Mouse (Mus musculus) embryonic facial prominence, embryonic 13.5 days (tissue): ENCODE measurements around the gene Ankib1. TPM values are rescaled to one million over a fixed set of nuclear protein-coding genes. Genes with fewer than 3 reads are reported as not detected.
"Not testable (repeated sequence)": the region's sequence is repeated elsewhere in the genome, so short reads cannot be mapped to it uniquely, and the experiment has no call there.

Experiments used
- ATAC-seq: fragments of 200-750 bp; cut with Nextera tagmentation; 2 replicates; pipeline ENCODE4 v1.8.0; 2017; ENCODE audit warnings: low read depth; ENCODE audit not compliant: insufficient number of reproducible peaks, insufficient read depth, low FRiP score, low TSS enrichment
- H3K27ac ChIP-seq: fragments of 300-500 bp; sonication (generic); 2 replicates; pipeline ENCODE4 v1.5.1; 2015; ENCODE audit warnings: moderate library complexity, mild to moderate bottlenecking, inconsistent platforms
- H3K27me3 ChIP-seq: fragments of 300-500 bp; sonication (generic); 2 replicates; pipeline ENCODE4 v1.6.1; 2015; ENCODE audit warnings: mild to moderate bottlenecking, inconsistent platforms
- H3K36me3 ChIP-seq: fragments of 300-500 bp; sonication (generic); 2 replicates; pipeline ENCODE4 v1.6.1; 2015; ENCODE audit warnings: mild to moderate bottlenecking, inconsistent platforms
- H3K4me1 ChIP-seq: fragments of 300-500 bp; sonication (generic); 2 replicates; pipeline ENCODE4 v1.6.1; 2015; ENCODE audit warnings: inconsistent platforms
- H3K4me2 ChIP-seq: fragments of 300-500 bp; sonication (generic); 2 replicates; pipeline ENCODE4 v1.6.1; 2015; ENCODE audit warnings: moderate library complexity, mild to moderate bottlenecking, inconsistent platforms
- H3K4me3 ChIP-seq: fragments of 300-500 bp; sonication (generic); 2 replicates; pipeline ENCODE4 v1.5.1; 2015; ENCODE audit warnings: mild to moderate bottlenecking, inconsistent platforms
- H3K9ac ChIP-seq: fragments of 300-500 bp; sonication (generic); 2 replicates; pipeline ENCODE4 v1.6.1; 2015; ENCODE audit warnings: mild to moderate bottlenecking, inconsistent platforms
- H3K9me3 ChIP-seq: fragments of 300-500 bp; sonication (generic); 2 replicates; pipeline ENCODE4 v1.6.1; 2016; ENCODE audit warnings: inconsistent platforms
- WGBS: fragments of 180-500 bp; shearing (Covaris S2); methylation state at CpG from one replicate; pipeline ENCODE4 v1.1.7; 2015; ENCODE audit warnings: mixed read lengths; 5-methylcytosine and 5-hydroxymethylcytosine counted together
- polyA plus RNA-seq: library from polyadenylated mRNA; unstranded; fragments of >200 nt; fragmentation: Nextera tagmentation; extraction: Ambion mirVana; gene quantifications from 2 replicates; pipeline ENCODE4 v1.2.1, GENCODE M21; 2015

Ankib1 gene
- polyA plus RNA-seq, 1 experiment from 2014 or later: 13.4 TPM

GRCm38 (mm10) chr5:3787548-3787947, 15.2 kb downstream of the Ankib1 start:
- Histone ChIP-seq H3K4me2 (no peak overlapping the region), H3K36me3 (no peaks in the 10 kb centered on the region), H3K9me3 (no peaks in the 10 kb centered on the region), H3K27me3 (no peaks in the 10 kb centered on the region), H3K9ac (no peak overlapping the region), H3K4me1 (no peaks in the 10 kb centered on the region), H3K27ac (no peak overlapping the region), H3K4me3 (no peak overlapping the region)
- 80% methylated on average over 4 of the region's 4 CpGs for WGBS
- ATAC-seq: no peak

- Histone ChIP-seq H3K9ac (no peak overlapping the region), H3K4me2 (no peak overlapping the region), H3K36me3 (no peaks in the 10 kb centered on the region), H3K27me3 (no peaks in the 10 kb centered on the region), H3K9me3 (no peaks in the 10 kb centered on the region), H3K4me1 (no peaks in the 10 kb centered on the region), H3K27ac (no peak overlapping the region), H3K4me3 (no peak overlapping the region)
- ATAC-seq: no peak
- WGBS: 55% methylated on average over 1 of the region's 1 CpGs
Measured at GRCm38 (mm10) chr5:3784751-3785496, 17.8 kb downstream of the Ankib1 start.

GRCm38 (mm10) chr5:3783947-3784681, 18.6 kb downstream of the Ankib1 start:
- no peak overlapping the region for H3K27ac ChIP-seq
- H3K9ac ChIP-seq: no peak overlapping the region
- H3K4me3 ChIP-seq: no peak overlapping the region
- H3K9me3 ChIP-seq: no peaks in the 10 kb centered on the region
- no peaks in the 10 kb centered on the region for H3K36me3 ChIP-seq
- 92% methylated on average over 2 of the region's 2 CpGs for WGBS
- ATAC-seq: no peak
- H3K4me2 ChIP-seq: no peak overlapping the region
- no peaks in the 10 kb centered on the region for H3K4me1 ChIP-seq
- H3K27me3 ChIP-seq: no peaks in the 10 kb centered on the region

GRCm38 (mm10) chr5:3782670-3783069, 20.1 kb downstream of the Ankib1 start:
- no peaks in the 10 kb centered on the region for H3K4me1 ChIP-seq
- no peak overlapping the region for H3K27ac ChIP-seq

GRCm38 (mm10) chr5:3772017-3772416, 30.7 kb downstream of the Ankib1 start:
- H3K27ac ChIP-seq: 0 out of 2 replicates have a peak overlapping the region, but pooled peaks have one; percentile 44
- 0 out of 2 replicates have a peak, but pooled peaks cover 3% of the 10 kb centered on the region for H3K4me1 ChIP-seq
- H3K36me3 ChIP-seq: no peaks in the 10 kb centered on the region
- H3K4me2 ChIP-seq: no peak overlapping the region
- H3K27me3 ChIP-seq: no peaks in the 10 kb centered on the region
- WGBS: 58% methylated on average over 3 of the region's 3 CpGs
- H3K4me3 ChIP-seq: no peak overlapping the region
- ATAC-seq: no peak
- no peaks in the 10 kb centered on the region for H3K9me3 ChIP-seq
- H3K9ac ChIP-seq: no peak overlapping the region

More at GRCm38 (mm10) chr5:3782670-3783069, 20.1 kb downstream of the Ankib1 start:
- H3K4me2 ChIP-seq: no peak overlapping the region
- H3K4me3 ChIP-seq: no peak overlapping the region
- ATAC-seq: no peak
- no peaks in the 10 kb centered on the region for H3K36me3 ChIP-seq
- no peak overlapping the region for H3K9ac ChIP-seq
- H3K9me3 ChIP-seq: no peaks in the 10 kb centered on the region
- H3K27me3 ChIP-seq: no peaks in the 10 kb centered on the region

GRCm38 (mm10) chr5:3771512-3771911, 31.2 kb downstream of the Ankib1 start:
- Histone ChIP-seq H3K9ac (no peak overlapping the region), H3K4me1 (0 out of 2 replicates have a peak, but pooled peaks cover 3% of the 10 kb centered on the region), H3K9me3 (no peaks in the 10 kb centered on the region), H3K27me3 (no peaks in the 10 kb centered on the region), H3K27ac (0 out of 2 replicates have a peak overlapping the region, but pooled peaks have one; percentile 44), H3K4me3 (no peak overlapping the region), H3K36me3 (peaks cover 5% of the 10 kb centered on the region; the same call in 1 of the 2 replicates), H3K4me2 (no peak overlapping the region)
- ATAC-seq: no peak
- WGBS: 74% methylated on average over 3 of the region's 3 CpGs

GRCm38 (mm10) chr5:3750536-3750935, 52.2 kb downstream of the Ankib1 start:
- ATAC-seq: not testable (repeated sequence)

GRCm38 (mm10) chr5:3732846-3733245, 69.9 kb downstream of the Ankib1 start:
- H3K36me3 ChIP-seq, H3K4me1 ChIP-seq, H3K27me3 ChIP-seq, H3K9me3 ChIP-seq, H3K9ac ChIP-seq, H3K4me3 ChIP-seq, ATAC-seq, H3K4me2 ChIP-seq, H3K27ac ChIP-seq: not testable (repeated sequence)
- WGBS: 96% methylated on average over 23 of the region's 24 CpGs

More at GRCm38 (mm10) chr5:3750536-3750935, 52.2 kb downstream of the Ankib1 start:
- H3K4me1 ChIP-seq, H3K27ac ChIP-seq, H3K27me3 ChIP-seq, H3K4me3 ChIP-seq, H3K4me2 ChIP-seq, H3K9ac ChIP-seq, H3K9me3 ChIP-seq: not testable (repeated sequence)
- H3K36me3 ChIP-seq: peaks cover 25% of the 10 kb centered on the region

- Histone ChIP-seq H3K4me1 (no peaks in the 10 kb centered on the region), H3K4me3 (no peak overlapping the region), H3K36me3 (peaks cover 10% of the 10 kb centered on the region; the same call in 1 of the 2 replicates), H3K27me3 (no peaks in the 10 kb centered on the region), H3K9me3 (no peaks in the 10 kb centered on the region), H3K27ac (no peak overlapping the region), H3K4me2 (no peak overlapping the region), H3K9ac (no peak overlapping the region)
- ATAC-seq: no peak
- 71% methylated on average over 5 of the region's 5 CpGs for WGBS
Measured at GRCm38 (mm10) chr5:3728820-3729219, 73.9 kb downstream of the Ankib1 start.

- Histone ChIP-seq H3K4me2 (no peak overlapping the region), H3K4me3 (no peak overlapping the region), H3K36me3 (peaks cover 20% of the 10 kb centered on the region), H3K4me1 (no peaks in the 10 kb centered on the region), H3K27me3 (no peaks in the 10 kb centered on the region), H3K9ac (no peak overlapping the region), H3K9me3 (no peaks in the 10 kb centered on the region), H3K27ac (no peak overlapping the region)
- no peak for ATAC-seq
- 79% methylated on average over 1 of the region's 1 CpGs for WGBS
Measured at GRCm38 (mm10) chr5:3725491-3725890, 77.2 kb downstream of the Ankib1 start.

- Histone ChIP-seq H3K27me3 (no peaks in the 10 kb centered on the region), H3K27ac (no peak overlapping the region), H3K4me2 (no peak overlapping the region), H3K9me3 (no peaks in the 10 kb centered on the region), H3K4me3 (no peak overlapping the region), H3K9ac (no peak overlapping the region), H3K4me1 (no peaks in the 10 kb centered on the region), H3K36me3 (peaks cover 34% of the 10 kb centered on the region)
- 94% methylated on average over 2 of the region's 2 CpGs for WGBS
- no peak for ATAC-seq
Measured at GRCm38 (mm10) chr5:3723415-3723814, 79.3 kb downstream of the Ankib1 start.

GRCm38 (mm10) chr5:3722873-3723272, 79.9 kb downstream of the Ankib1 start:
- H3K36me3 ChIP-seq: peaks cover 34% of the 10 kb centered on the region
- no peak overlapping the region for H3K9ac ChIP-seq
- no peak overlapping the region for H3K4me3 ChIP-seq
- ATAC-seq: no peak
- H3K9me3 ChIP-seq: no peaks in the 10 kb centered on the region
- no peaks in the 10 kb centered on the region for H3K4me1 ChIP-seq
- H3K27me3 ChIP-seq: no peaks in the 10 kb centered on the region
- H3K27ac ChIP-seq: no peak overlapping the region
- no peak overlapping the region for H3K4me2 ChIP-seq
- WGBS: 94% methylated on average over 2 of the region's 2 CpGs
